Mouse (Mus musculus) G1E (cell line): ENCODE results near the gene Psma3.

ENCODE experiments used
- CTCF ChIP-seq: IDR thresholded peaks from 2 replicates; pipeline ENCODE4 v1.5.1; 2012; ENCODE audit warnings: low read depth, low read length, inconsistent platforms, mixed read lengths
- GATA1 ChIP-seq: IDR thresholded peaks from 2 replicates; pipeline ENCODE4 v1.6.1; 2012; ENCODE audit warnings: borderline replicate concordance, low read length, inconsistent platforms, mixed read lengths
- TAL1 ChIP-seq: conservative IDR thresholded peaks from 2 replicates; pipeline ENCODE4 v1.6.1; 2012; ENCODE audit warnings: low read depth, low read length, inconsistent platforms, mixed read lengths

- TF ChIP-seq CTCF (0 out of 2 replicates have a peak, but pooled peaks have one; percentile 3), TAL1 (no peak), GATA1 (no peak)
These were observed 56.3 kb downstream of the Psma3 start for GRCm38 (mm10) chr12:71030722-71031121.
